Mouse (Mus musculus) olfactory bulb, adult 2 months (tissue): ENCODE measurements around the gene D430042O09Rik.

ENCODE experiments used
- CTCF ChIP-seq: fragments of 200-500 bp; IDR thresholded peaks from 2 replicates; pipeline ENCODE4 v1.5.1; 2012; ENCODE audit warnings: low read depth, mild to moderate bottlenecking, low read length, moderate library complexity; ENCODE audit not compliant: insufficient read depth
- POLR2A ChIP-seq: fragments of 200-500 bp; IDR thresholded peaks from 2 replicates; pipeline ENCODE4 v1.6.1; 2012; ENCODE audit warnings: mild to moderate bottlenecking, low read depth, low read length, moderate library complexity; ENCODE audit not compliant: insufficient read depth

DNA sequence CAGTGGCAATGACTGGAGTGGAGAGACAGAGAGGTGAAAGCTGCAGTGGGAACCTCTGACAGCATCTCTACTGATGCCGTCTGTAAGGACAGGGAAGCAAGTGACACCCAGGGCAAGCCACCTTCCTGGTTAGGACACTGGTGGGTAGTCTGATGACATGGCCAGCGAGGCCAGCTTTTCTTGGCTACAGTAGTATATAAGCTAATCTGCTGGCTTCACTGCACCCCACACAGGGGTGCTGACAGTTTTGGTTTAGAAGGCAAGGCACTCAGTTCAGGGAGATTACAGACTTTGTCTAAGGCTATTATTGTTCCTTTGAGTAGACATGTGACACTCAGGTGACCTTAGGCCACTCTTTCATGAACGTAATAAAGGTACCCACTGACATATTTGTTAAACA, 44.0 kb upstream of the D430042O09Rik start:
- no peak for TF ChIP-seq CTCF
- TF ChIP-seq POLR2A = no peak
